Mouse (Mus musculus): Measurements from ENCODE around the gene Cfap77. TPM values are rescaled to one million over a fixed set of nuclear protein-coding genes. Genes with fewer than 3 reads are reported as not detected.
"Not testable (repeated sequence)": the region's sequence is repeated elsewhere in the genome, so short reads cannot be mapped to it uniquely, and the experiment has no call there.

Cfap77 gene
- total RNA-seq (2021): under 1 TPM in 1 of 2 experiments, not detected in 1; 0.31 TPM
- long read RNA-seq, experiment 1: 0 reads
- long read RNA-seq, experiment 2: 0 reads

- DNase-seq: peak; percentile 49 to 70
- intact Hi-C loops (cut with DNase I): loop anchor here (5.0 kb wide), 1 partner anchor 213 kb away; the partner anchor contains the start of genes Ddx31 and Gtf3c4
Observed at GRCm38 (mm10) chr2:29054991-29055390, at the start of gene Cfap77. Cfap77 (minus strand) TSS chr2:29055066.

GRCm38 (mm10) chr2:29102416-29103377, 47.8 kb upstream of the Cfap77 start:
- DNase-seq; intact Hi-C loops (cut with DNase I): not testable (repeated sequence)

GRCm38 (mm10) chr2:29100822-29101534, 46.1 kb upstream of the Cfap77 start:
- intact Hi-C loops (cut with DNase I): no loop called here
- DNase-seq: no peak

- intact Hi-C loops (cut with DNase I): no loop called here
- DNase-seq: no peak
Observed at GRCm38 (mm10) chr2:29099646-29100045, 44.8 kb upstream of the Cfap77 start.

- intact Hi-C loops (cut with DNase I): no loop called here
- DNase-seq: no peak
Observed at GRCm38 (mm10) chr2:29098786-29099185, 43.9 kb upstream of the Cfap77 start.

GRCm38 (mm10) chr2:29097955-29098354, 43.1 kb upstream of the Cfap77 start:
- intact Hi-C loops (cut with DNase I); DNase-seq: not testable (repeated sequence)

- intact Hi-C loops (cut with DNase I): no loop called here
- DNase-seq: no peak
Observed at GRCm38 (mm10) chr2:29097465-29097864, 42.6 kb upstream of the Cfap77 start.

- intact Hi-C loops (cut with DNase I): no loop called here
- DNase-seq: no peak
Observed at GRCm38 (mm10) chr2:29096751-29097150, 41.9 kb upstream of the Cfap77 start.

GRCm38 (mm10) chr2:29095674-29096073, 40.8 kb upstream of the Cfap77 start:
- intact Hi-C loops (cut with DNase I): no loop called here
- DNase-seq: no peak

GRCm38 (mm10) chr2:29089276-29089675, 34.4 kb upstream of the Cfap77 start:
- intact Hi-C loops (cut with DNase I): loop anchor here (5.0 kb wide), 1 partner anchor 33 kb away; the partner anchor contains the start of gene Setx
- not testable (repeated sequence) for DNase-seq

- DNase-seq: no peak
- intact Hi-C loops (cut with DNase I): loop anchor here (5.0 kb wide), 1 partner anchor 36 kb away; the partner anchor contains the start of gene Setx
Observed at GRCm38 (mm10) chr2:29086026-29086425, 31.2 kb upstream of the Cfap77 start.

GRCm38 (mm10) chr2:29081965-29082364, 27.1 kb upstream of the Cfap77 start:
- intact Hi-C loops (cut with DNase I): no loop called here
- DNase-seq: no peak

- intact Hi-C loops (cut with DNase I): no loop called here
- no peak for DNase-seq
Observed at GRCm38 (mm10) chr2:29076226-29076625, 21.4 kb upstream of the Cfap77 start.

GRCm38 (mm10) chr2:29075331-29076070, 20.6 kb upstream of the Cfap77 start:
- intact Hi-C loops (cut with DNase I): no loop called here
- no peak for DNase-seq

GRCm38 (mm10) chr2:29074676-29075075, 19.8 kb upstream of the Cfap77 start:
- DNase-seq: no peak
- intact Hi-C loops (cut with DNase I): no loop called here

- intact Hi-C loops (cut with DNase I): no loop called here
- peak in 1 of 2 experiments; percentile 27 for DNase-seq
Observed at GRCm38 (mm10) chr2:29066410-29066809, 11.5 kb upstream of the Cfap77 start.

- no peak for DNase-seq
- intact Hi-C loops (cut with DNase I): no loop called here
Observed at GRCm38 (mm10) chr2:29065796-29066195, 10.9 kb upstream of the Cfap77 start.

- DNase-seq: peak; percentile 83 to 89
- intact Hi-C loops (cut with DNase I): loop anchor here (5.0 kb wide), 1 partner anchor 62 kb away; the partner anchor contains the start of gene Setx
Observed at GRCm38 (mm10) chr2:29060135-29060597, 5.3 kb upstream of the Cfap77 start, which contains the start of gene Ttf1. Ttf1 (plus strand) TSS chr2:29060262.

GRCm38 (mm10) chr2:29054545-29054935, 326 bp downstream of the Cfap77 start:
- DNase-seq: no peak
- intact Hi-C loops (cut with DNase I): no loop called here
